Mouse (Mus musculus) embryonic fibroblast, embryonic 13.5 days (primary cell): Measurements from ENCODE around the gene Slc6a14. TPM values are rescaled to one million over a fixed set of nuclear protein-coding genes. Genes with fewer than 3 reads are reported as not detected.

Experiments used
- H3K27ac ChIP-seq: 2 replicates; pipeline ENCODE4 v1.5.1; 2012; ENCODE audit warnings: low read length, control low read depth, inconsistent platforms; ENCODE audit not compliant: insufficient read depth
- H3K4me1 ChIP-seq: 2 replicates; pipeline ENCODE4 v1.6.1; 2011; ENCODE audit warnings: low read length; ENCODE audit not compliant: control insufficient read depth, insufficient read depth
- H3K4me3 ChIP-seq: 2 replicates; pipeline ENCODE4 v1.5.1; 2011; ENCODE audit warnings: mild to moderate bottlenecking, control low read depth, low read length; ENCODE audit not compliant: insufficient read depth
- CTCF ChIP-seq: IDR thresholded peaks from 2 replicates; pipeline ENCODE4 v1.5.1; 2011; ENCODE audit warnings: mild to moderate bottlenecking, control low read depth, low read length, moderate library complexity, borderline replicate concordance; ENCODE audit not compliant: insufficient read depth
- POLR2A ChIP-seq: IDR thresholded peaks from 2 replicates; pipeline ENCODE4 v1.6.1; 2011; ENCODE audit warnings: low read depth, mild to moderate bottlenecking, control low read depth, low read length, moderate library complexity
- polyA plus RNA-seq: library from polyadenylated mRNA; stranded (reverse); fragments of >200 nt; gene quantifications from 2 replicates; pipeline ENCODE4 v1.2.4, GENCODE M21; 2011; ENCODE audit warnings: low read depth; ENCODE audit not compliant: missing spikeins, insufficient read length

Gene Slc6a14
- polyA plus RNA-seq, result not detected in 2 replicates

- Histone ChIP-seq H3K27ac (no peak within 1 kb of the TSS), H3K4me3 (no peak within 1 kb of the TSS), H3K4me1 (no peaks in the 10 kb centered on the region)
- TF ChIP-seq POLR2A, result no peak
- TF ChIP-seq CTCF, result no peak
Observed at GRCm38 (mm10) chrX:21714829-21715228, at the start of gene Slc6a14. TSS of gene Slc6a14 (plus strand) at chrX:21714896.

GRCm38 (mm10) chrX:21670896-21671295 lies 43.8 kb upstream of the Slc6a14 start:
- TF ChIP-seq POLR2A, result no peak
- Histone ChIP-seq H3K4me3 (no peak overlapping the region), H3K4me1 (no peaks in the 10 kb centered on the region), H3K27ac (no peak overlapping the region)

GRCm38 (mm10) chrX:21695220-21695619 lies 19.5 kb upstream of the Slc6a14 start:
- no peak for TF ChIP-seq CTCF
- no peak for TF ChIP-seq POLR2A
- no peaks in the 10 kb centered on the region for H3K4me1 ChIP-seq

GRCm38 (mm10) chrX:21695687-21696086 lies 19.0 kb upstream of the Slc6a14 start:
- no peak for TF ChIP-seq CTCF
- Histone ChIP-seq H3K4me1 (no peaks in the 10 kb centered on the region), H3K27ac (no peak overlapping the region), H3K4me3 (no peak overlapping the region)

More at GRCm38 (mm10) chrX:21695220-21695619, 19.5 kb upstream of the Slc6a14 start:
- Histone ChIP-seq H3K4me3 (no peak overlapping the region), H3K27ac (no peak overlapping the region)

GRCm38 (mm10) chrX:21701646-21702045 lies 13.1 kb upstream of the Slc6a14 start:
- H3K4me1 ChIP-seq, result no peaks in the 10 kb centered on the region
- TF ChIP-seq CTCF (no peak), POLR2A (no peak)

GRCm38 (mm10) chrX:21704470-21704869 lies 10.2 kb upstream of the Slc6a14 start:
- Histone ChIP-seq H3K27ac (no peak overlapping the region), H3K4me1 (no peaks in the 10 kb centered on the region), H3K4me3 (no peak overlapping the region)
- no peak for TF ChIP-seq POLR2A
- TF ChIP-seq CTCF, result no peak

More at GRCm38 (mm10) chrX:21701646-21702045, 13.1 kb upstream of the Slc6a14 start:
- Histone ChIP-seq H3K4me3 (no peak overlapping the region), H3K27ac (no peak overlapping the region)

- Histone ChIP-seq H3K4me1 (no peaks in the 10 kb centered on the region), H3K4me3 (no peak overlapping the region), H3K27ac (no peak overlapping the region)
- TF ChIP-seq CTCF (no peak), POLR2A (no peak)
Observed at GRCm38 (mm10) chrX:21715293-21715692, 597 bp downstream of the Slc6a14 start.

- H3K27ac ChIP-seq, result no peak overlapping the region
- TF ChIP-seq POLR2A (no peak), CTCF (no peak)
- H3K4me3 ChIP-seq, result no peak overlapping the region
- H3K4me1 ChIP-seq, result no peaks in the 10 kb centered on the region
Observed at GRCm38 (mm10) chrX:21716885-21717284, 2.2 kb downstream of the Slc6a14 start.

- Histone ChIP-seq H3K4me3 (no peak within 1 kb of the TSS), H3K4me1 (no peaks in the 10 kb centered on the region), H3K27ac (no peak within 1 kb of the TSS)
- no peak for TF ChIP-seq POLR2A
- no peak for TF ChIP-seq CTCF
Observed at GRCm38 (mm10) chrX:21744997-21745396, 30.3 kb downstream of the Slc6a14 start, which contains the start of gene Gm28269. TSS of gene Gm28269 (minus strand) at chrX:21745097.

Other genes starting within 250 kb of the Slc6a14 start
- 12.2 and 98.4 TPM in 2 replicates for gene Agtr2, start 230.4 kb upstream of the Slc6a14 start, polyA plus RNA-seq
- not detected in 2 replicates for gene Gm28269, start 30.2 kb downstream of the Slc6a14 start, polyA plus RNA-seq